Mouse (Mus musculus) neutrophil, adult 83 days (primary cell): ENCODE results near the gene Farsb. TPM values are rescaled to one million over a fixed set of nuclear protein-coding genes. Genes with fewer than 3 reads are reported as not detected.

Source experiments
- total RNA-seq, 2 experiments: library from RNA; stranded (reverse); gene quantifications; one replicate each; pipeline ENCODE4 v1.2.4; 2023

The Farsb gene
- total RNA-seq = 10 to 100 TPM; 19.2 to 25.2 TPM

DNA sequence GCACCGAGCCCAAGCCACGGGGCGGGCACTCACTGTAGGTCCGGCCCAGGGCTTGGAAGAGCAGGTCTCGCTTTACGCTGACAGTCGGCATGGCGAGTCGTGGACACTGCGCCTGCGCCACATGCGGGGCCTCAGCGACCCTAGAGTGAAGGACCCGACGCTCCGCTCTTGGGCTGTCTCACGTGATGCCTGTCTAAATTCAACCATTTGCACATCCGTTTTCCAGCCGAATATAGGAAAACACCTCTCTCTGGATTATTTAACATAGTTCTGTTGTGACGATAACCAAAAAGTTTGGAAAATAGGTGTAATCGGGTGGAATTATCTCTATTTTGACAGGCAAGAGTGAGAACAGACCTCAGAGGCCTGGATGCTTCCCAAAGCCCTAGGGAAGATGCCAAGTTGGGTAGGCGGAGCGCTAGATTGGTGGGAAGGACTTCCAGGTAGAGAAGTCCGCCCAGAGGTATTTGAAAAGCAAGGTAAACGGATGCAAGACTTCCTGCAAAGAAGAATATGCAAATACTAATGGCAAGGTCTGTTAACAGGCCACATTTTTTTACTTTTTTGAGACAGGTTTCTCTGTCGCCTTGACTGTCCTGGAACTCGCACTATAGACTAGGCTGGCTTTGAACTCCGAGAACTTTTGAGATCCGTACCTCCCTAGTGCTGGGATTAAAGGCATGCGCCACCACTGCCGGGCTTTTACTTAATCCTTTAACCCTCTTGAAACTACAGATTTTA, at the start of gene Farsb:
Gene Farsb, minus strand, starts transcription at position 146 of the 741 bp plus-strand sequence.

DNA sequence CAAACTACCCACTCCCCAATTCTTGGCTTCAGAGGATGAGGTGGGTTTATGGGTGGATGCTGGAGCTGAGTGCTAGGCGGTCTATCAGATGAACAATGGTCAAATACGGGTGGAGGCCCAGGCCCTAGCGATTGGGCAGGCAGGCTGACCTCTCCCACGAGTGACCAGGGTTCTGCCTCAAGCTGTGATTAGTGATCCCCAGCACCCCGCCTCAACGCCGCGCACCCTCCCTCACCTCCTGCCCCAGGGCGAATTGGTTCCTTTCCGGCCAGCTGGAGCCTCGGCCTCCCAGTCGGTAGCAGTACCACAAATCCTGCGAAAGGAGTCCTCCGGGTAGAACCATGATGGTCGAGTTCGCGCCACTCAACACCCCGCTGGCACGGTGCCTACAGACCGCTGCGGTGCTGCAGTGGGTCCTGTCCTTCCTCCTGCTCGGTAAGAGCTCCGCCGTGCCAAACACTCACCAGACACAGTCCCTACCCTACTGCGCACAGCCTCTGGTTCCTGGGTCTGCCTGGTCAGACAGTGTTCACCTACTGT, 23.0 kb upstream of the Farsb start, which contains the start of gene BC035947:
Gene BC035947, minus strand, starts transcription at position 538 of the 540 bp plus-strand sequence.

DNA sequence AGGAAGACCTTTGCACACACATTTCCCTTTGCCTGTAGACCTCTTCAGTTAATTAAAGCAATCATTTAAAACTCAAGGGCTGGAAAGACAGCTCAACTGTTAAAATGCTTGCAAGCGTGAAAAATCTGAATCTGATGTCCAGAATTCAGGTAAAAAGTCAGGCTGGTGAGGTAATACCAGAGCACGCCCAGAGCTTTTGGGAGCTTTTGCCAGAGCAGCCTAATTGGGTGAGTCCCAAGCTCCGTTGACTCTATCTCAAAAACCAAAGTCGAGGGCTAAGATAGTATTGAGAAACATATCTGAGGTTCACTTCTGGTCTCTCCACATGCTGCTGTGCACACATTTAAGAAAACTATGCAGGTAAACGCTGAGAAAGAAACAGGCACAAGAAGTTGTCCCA, 22.2 kb upstream of the Farsb start, which contains the start of gene Mogat1:
Gene Mogat1, plus strand, starts transcription at position 130 of the 400 bp plus-strand sequence.

Other genes with a start within 250 kb of the Farsb start
- gene Sgpp2, start 178.6 kb downstream of the Farsb start, total RNA-seq = not detected
- gene Mogat1, start 22.1 kb upstream of the Farsb start, total RNA-seq = not detected
- gene BC035947, start 23.3 kb upstream of the Farsb start, total RNA-seq = not detected
- gene Acsl3, start 168.9 kb upstream of the Farsb start, total RNA-seq = 1 to 10 TPM; 3.1 to 3.6 TPM
- gene Utp14b, start 169.1 kb upstream of the Farsb start, total RNA-seq = 1 to 10 TPM; 3.3 to 4.6 TPM